Mouse (Mus musculus) kidney, adult 2 months (tissue): ENCODE measurements around the gene Sema3a. TPM values are rescaled to one million over a fixed set of nuclear protein-coding genes. Genes with fewer than 3 reads are reported as not detected.
"Not testable (repeated sequence)": the region's sequence is repeated elsewhere in the genome, so short reads cannot be mapped to it uniquely, and the experiment has no call there.

Experiments
- DNase-seq: peaks from one replicate; pipeline ENCODE4 v3.0.0; 2021
- H3K27ac ChIP-seq: fragments of 200-500 bp; 2 replicates; pipeline ENCODE4 v1.5.1; 2012; ENCODE audit warnings: low read depth, low read length, control low read depth, inconsistent platforms; ENCODE audit not compliant: insufficient read depth
- H3K27me3 ChIP-seq: fragments of 200-500 bp; replicated peaks from 2 replicates; pipeline ENCODE4 v1.6.1; 2012; ENCODE audit warnings: mild to moderate bottlenecking, moderate library complexity, low read length, inconsistent platforms; ENCODE audit not compliant: control insufficient read depth, insufficient read depth
- H3K36me3 ChIP-seq: fragments of 200-500 bp; 2 replicates; pipeline ENCODE4 v1.6.1; 2012; ENCODE audit warnings: mild to moderate bottlenecking, moderate library complexity, low read length, inconsistent platforms; ENCODE audit not compliant: control insufficient read depth, insufficient read depth
- H3K4me1 ChIP-seq: fragments of 200-500 bp; 2 replicates; pipeline ENCODE4 v1.6.1; 2011; ENCODE audit warnings: low read length; ENCODE audit not compliant: control insufficient read depth, insufficient read depth
- H3K4me3 ChIP-seq: fragments of 200-500 bp; 2 replicates; pipeline ENCODE4 v1.5.1; 2011; ENCODE audit warnings: mild to moderate bottlenecking, low read depth, low read length, control low read depth; ENCODE audit not compliant: insufficient read depth
- CTCF ChIP-seq: fragments of 200-500 bp; conservative IDR thresholded peaks from 2 replicates; pipeline ENCODE4 v1.5.1; 2011; ENCODE audit warnings: low read depth, mild to moderate bottlenecking, control low read depth, low read length, moderate library complexity, mixed read lengths; ENCODE audit not compliant: insufficient read depth, insufficient read length
- POLR2A ChIP-seq: fragments of 200-500 bp; IDR thresholded peaks from one replicate; pipeline ENCODE4 v1.6.1; 2011; ENCODE audit warnings: low read depth, low read length, control low read depth
- WGBS: fragments of 180-500 bp; shearing (Covaris S2); methylation state at CpG from one replicate; pipeline ENCODE4 v1.1.7; 2018; 5-methylcytosine and 5-hydroxymethylcytosine counted together
- polyA plus RNA-seq: library from polyadenylated mRNA; depleted of rRNA; stranded (reverse); fragments of >200 nt; gene quantifications from 2 replicates; pipeline ENCODE4 v1.2.3, GENCODE M21; 2012

The Sema3a gene
- polyA plus RNA-seq, 1 experiment = 0.61 TPM

DNA sequence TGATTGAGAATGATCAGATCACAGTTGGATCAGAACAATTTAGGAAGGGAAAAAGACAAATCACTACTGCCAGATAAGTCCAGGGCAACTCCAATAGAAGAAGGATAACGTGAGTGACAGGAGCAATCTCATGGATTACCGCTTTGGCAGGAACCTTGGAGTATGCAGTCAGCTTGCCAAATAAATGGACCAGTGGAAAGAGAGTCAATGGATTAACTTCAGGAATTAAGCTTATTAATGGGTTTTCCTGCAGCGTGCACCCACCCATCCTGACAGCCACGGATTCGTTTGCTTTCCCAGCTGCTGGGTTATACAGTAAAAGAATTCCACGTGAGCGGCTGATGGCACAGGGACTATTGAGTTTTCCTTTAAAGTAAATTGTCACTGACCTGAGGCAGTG lies 343.6 kb downstream of the Sema3a start:
- no peaks in the 10 kb centered on the region for H3K36me3 ChIP-seq
- H3K4me3 ChIP-seq = no peak overlapping the region
- no peaks in the 10 kb centered on the region for H3K27me3 ChIP-seq
- TF ChIP-seq POLR2A (no peak), CTCF (no peak)
- H3K4me1 ChIP-seq = no peaks in the 10 kb centered on the region
- 44% methylated on average over 7 of the region's 7 CpGs for WGBS
- no peak overlapping the region for H3K27ac ChIP-seq
- DNase-seq = peak; percentile 15

DNA sequence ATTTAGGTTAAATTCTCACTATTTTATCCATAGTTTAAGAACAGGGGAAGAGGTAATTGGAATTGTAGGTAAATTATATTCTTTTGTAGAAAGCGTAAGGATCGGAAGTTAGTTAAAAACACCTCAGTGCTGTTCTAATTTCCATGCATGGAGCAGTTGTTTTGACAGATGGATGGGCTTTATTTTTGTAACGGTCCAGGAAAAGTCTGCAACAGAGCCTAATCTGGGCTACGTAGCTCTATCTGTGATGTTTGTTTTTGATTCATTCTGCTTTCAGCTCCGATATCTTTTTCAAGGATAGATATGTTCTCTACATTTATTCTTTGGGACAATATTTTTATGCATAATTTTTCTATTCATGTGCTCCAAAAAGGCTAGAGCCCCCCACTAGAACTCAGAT lies 344.2 kb downstream of the Sema3a start:
- WGBS = 59% methylated on average over 5 of the region's 5 CpGs
- DNase-seq = no peak
- no peaks in the 10 kb centered on the region for H3K27me3 ChIP-seq

DNA sequence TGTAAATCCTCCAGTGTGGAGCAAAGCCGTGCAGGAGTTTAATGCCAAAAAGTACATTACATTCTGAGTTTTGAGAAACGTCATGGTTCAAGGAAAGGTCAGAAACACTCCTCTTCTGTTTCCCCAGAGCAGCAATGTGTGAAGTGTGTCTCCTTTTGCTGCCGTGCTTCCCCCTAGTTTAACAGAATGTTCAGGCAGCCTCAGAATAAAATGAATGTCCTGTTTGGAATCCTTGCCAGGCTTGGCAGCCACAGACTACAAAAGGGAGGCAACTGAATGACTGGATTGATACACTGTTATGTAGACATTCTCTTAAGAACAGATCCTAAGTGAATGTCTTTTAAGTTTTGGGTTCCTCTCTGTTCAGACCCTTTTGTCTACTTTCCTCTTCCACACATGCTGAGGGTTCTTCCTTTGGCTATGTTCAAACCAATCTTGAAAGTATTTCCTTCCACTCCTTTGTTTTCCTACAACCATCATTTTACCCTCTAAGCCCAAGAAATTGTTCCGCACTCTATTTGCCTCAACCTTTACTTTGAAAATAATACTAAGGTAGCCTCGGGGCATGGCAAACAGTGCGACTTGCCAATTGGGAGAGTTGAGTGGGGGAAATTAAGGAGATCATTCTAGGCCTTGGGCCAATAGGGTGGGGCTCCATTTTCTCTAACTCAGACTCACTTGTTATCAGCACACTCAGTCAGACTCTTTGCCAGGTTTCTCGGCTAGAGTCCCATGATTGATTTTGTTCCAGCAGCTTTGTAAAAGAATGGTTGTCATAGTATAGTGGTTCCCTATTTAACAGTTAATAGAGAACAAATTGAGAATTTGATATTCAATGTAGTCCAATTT lies 345.1 kb downstream of the Sema3a start:
- WGBS = 33% methylated on average over 7 of the region's 7 CpGs

More for the DNA sequence above, 344.2 kb downstream of the Sema3a start:
- H3K4me1 ChIP-seq = no peaks in the 10 kb centered on the region
- no peaks in the 10 kb centered on the region for H3K36me3 ChIP-seq
- no peak for TF ChIP-seq POLR2A
- TF ChIP-seq CTCF = no peak
- H3K27ac ChIP-seq = no peak overlapping the region
- no peak overlapping the region for H3K4me3 ChIP-seq

DNA sequence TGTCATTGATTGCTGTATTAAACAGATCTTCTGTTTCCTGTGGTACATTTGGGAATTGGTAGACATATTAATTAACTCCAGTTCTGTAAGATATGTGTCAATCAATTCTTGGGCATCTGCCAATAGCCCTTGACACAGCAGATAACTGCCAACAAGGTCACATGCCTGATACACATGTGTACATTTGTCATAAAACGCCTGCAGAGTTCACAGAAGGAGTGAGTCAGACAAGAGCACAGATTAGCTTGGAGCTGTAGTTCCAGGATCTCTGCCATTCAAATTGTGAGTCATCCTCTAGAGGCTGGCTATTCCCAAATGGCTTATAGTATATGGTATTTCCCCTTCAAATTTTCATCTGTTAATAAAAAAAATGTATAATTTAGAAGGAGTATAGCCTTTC lies 352.4 kb downstream of the Sema3a start:
- no peak for DNase-seq
- Histone ChIP-seq H3K36me3 (no peaks in the 10 kb centered on the region), H3K4me1 (no peaks in the 10 kb centered on the region), H3K27me3 (no peaks in the 10 kb centered on the region), H3K4me3 (no peak overlapping the region), H3K27ac (no peak overlapping the region)
- 69% methylated on average over 1 of the region's 1 CpGs for WGBS
- TF ChIP-seq CTCF (no peak), POLR2A (no peak)

More for the DNA sequence above, 345.1 kb downstream of the Sema3a start:
- H3K36me3 ChIP-seq = no peaks in the 10 kb centered on the region
- no peaks in the 10 kb centered on the region for H3K4me1 ChIP-seq
- H3K4me3 ChIP-seq = no peak overlapping the region
- DNase-seq = peak; percentile 21
- H3K27me3 ChIP-seq = no peaks in the 10 kb centered on the region
- TF ChIP-seq POLR2A = no peak
- no peak for TF ChIP-seq CTCF
- H3K27ac ChIP-seq = no peak overlapping the region

DNA sequence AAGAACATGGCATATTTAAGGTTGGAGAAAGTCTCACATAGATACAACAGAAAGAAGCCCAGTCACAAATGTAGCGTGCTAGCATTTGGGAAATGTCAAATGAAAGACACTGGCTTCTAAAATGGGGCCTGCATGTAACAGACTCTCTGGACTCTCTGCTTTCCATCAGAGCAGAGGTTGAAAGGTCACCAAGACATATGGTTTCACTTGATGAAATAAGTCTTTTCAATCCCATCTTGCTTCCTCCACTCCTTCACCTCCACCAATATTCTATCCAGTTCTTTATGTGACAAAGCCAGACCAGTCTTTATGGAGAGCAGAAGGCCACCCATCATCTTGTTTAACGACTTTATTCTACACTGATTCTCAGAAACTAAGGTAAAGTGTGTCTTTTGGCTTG lies 363.5 kb downstream of the Sema3a start:
- Histone ChIP-seq H3K36me3 (no peaks in the 10 kb centered on the region), H3K27me3 (no peaks in the 10 kb centered on the region), H3K4me1 (no peaks in the 10 kb centered on the region), H3K27ac (no peak overlapping the region), H3K4me3 (no peak overlapping the region)
- WGBS = 82% methylated on average over 2 of the region's 2 CpGs
- TF ChIP-seq CTCF = no peak
- no peak for TF ChIP-seq POLR2A
- no peak for DNase-seq

DNA sequence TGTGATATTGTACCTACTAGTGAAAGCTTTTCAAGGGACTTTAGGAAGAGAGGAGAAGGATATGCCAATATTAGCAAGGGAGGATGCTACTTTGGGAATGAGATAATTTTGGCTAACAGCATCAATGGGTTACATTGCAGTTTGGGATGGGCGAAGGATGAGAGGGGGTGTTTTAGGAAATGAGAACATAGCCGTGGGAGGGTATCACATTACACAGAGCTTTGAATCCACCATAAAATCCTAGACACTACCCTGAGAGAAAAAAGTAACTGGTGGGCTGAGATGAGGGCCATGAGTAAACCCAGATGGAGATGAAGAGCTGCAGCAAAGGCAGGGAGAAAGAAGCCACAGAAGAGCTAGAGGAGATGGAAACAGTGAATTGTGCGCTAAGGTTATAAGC lies 370.8 kb downstream of the Sema3a start:
- WGBS = 56% methylated on average over 3 of the region's 3 CpGs
- H3K27me3 ChIP-seq, H3K36me3 ChIP-seq, H3K4me1 ChIP-seq, DNase-seq, H3K27ac ChIP-seq, H3K4me3 ChIP-seq: not testable (repeated sequence)

DNA sequence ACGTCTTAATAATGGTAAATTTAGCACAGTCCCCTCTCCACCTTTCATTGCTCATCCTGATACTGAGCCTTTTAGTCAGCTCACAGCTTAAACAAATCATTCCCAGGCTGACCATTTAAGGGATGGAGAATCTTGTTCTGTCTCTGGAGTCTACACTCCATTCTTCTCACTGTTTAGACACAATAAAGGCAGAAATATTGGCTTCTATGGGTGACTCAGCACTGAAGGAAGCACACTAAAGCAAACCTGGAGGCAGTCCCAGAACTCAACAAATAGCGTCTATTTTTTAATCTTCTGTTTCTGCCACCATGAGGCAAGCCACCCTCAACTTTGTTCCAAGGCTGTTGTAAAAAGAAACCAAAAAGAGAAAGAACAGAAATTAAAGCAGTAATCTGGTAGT lies 374.6 kb downstream of the Sema3a start:
- 65% methylated on average over 2 of the region's 2 CpGs for WGBS
- H3K4me3 ChIP-seq = no peak overlapping the region
- no peak for DNase-seq

More for the DNA sequence above, 374.6 kb downstream of the Sema3a start:
- TF ChIP-seq CTCF (no peak), POLR2A (no peak)
- H3K36me3 ChIP-seq = no peaks in the 10 kb centered on the region
- no peaks in the 10 kb centered on the region for H3K27me3 ChIP-seq
- H3K4me1 ChIP-seq = no peaks in the 10 kb centered on the region
- H3K27ac ChIP-seq = no peak overlapping the region
